Mouse (Mus musculus): ENCODE measurements at regions not wholly inside any gene's neighbourhood (a gene's known extent, or its start where the extent isn't known, plus 50 kb on each side); places are given as distances from the start of the nearest gene placed in this dataset.
"Not testable (repeated sequence)": the region's sequence is repeated elsewhere in the genome, so short reads cannot be mapped to it uniquely, and the experiment has no call there.

DNA sequence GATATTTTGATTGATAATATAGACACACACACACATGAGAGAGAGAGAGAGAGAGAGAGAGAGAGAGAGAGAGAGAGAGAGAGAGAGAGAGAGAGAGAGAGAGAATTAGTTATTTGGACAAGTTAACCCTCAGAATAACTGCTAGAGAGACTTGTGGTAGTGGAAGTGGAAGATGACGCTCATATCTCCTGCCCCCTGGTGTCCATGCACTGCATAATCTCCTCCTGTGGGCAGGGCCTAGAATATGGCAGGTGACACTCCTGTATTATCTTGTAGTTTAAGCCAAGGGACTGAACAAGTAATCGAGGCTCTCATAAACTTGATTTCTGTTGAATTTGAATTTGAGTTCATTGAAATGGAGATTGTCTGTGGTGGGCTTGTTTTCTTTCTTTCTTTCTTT is 352.4 kb upstream of the Olfr1507 start:
- TF ChIP-seq CTCF (conservative IDR thresholded peaks at IDR 0.05; ENCODE audit: insufficient read depth, insufficient read length, low read depth, low read length); POLR2A (IDR thresholded peaks at IDR 0.05; ENCODE audit: low read depth, low read length): not testable (repeated sequence)

Data from kidney, adult 2 months (tissue).